Mouse (Mus musculus) limb, embryonic 13.5 days (tissue): Measurements from ENCODE around the gene Rnf7. TPM values are rescaled to one million over a fixed set of nuclear protein-coding genes. Genes with fewer than 3 reads are reported as not detected.
A peak's percentile ranks its signal among the peaks of the same experiment; 100 is the strongest.

Source experiments
- ATAC-seq: fragments of 200-750 bp; cut with Nextera tagmentation; 2 replicates; pipeline ENCODE4 v1.8.0; 2017; ENCODE audit warnings: low read depth, moderate number of reproducible peaks, moderate TSS enrichment; ENCODE audit not compliant: low FRiP score
- H3K27ac ChIP-seq: fragments of 300-500 bp; sonication (generic); 2 replicates; pipeline ENCODE4 v1.5.1; 2015; ENCODE audit warnings: inconsistent platforms, mild to moderate bottlenecking, moderate library complexity
- H3K27me3 ChIP-seq: fragments of 300-500 bp; sonication (generic); 2 replicates; pipeline ENCODE4 v1.6.1; 2015; ENCODE audit warnings: mild to moderate bottlenecking, inconsistent platforms
- H3K36me3 ChIP-seq: fragments of 300-500 bp; sonication (generic); 2 replicates; pipeline ENCODE4 v1.6.1; 2015; ENCODE audit warnings: inconsistent platforms, mild to moderate bottlenecking, moderate library complexity
- H3K4me1 ChIP-seq: fragments of 300-500 bp; sonication (generic); 2 replicates; pipeline ENCODE4 v1.6.1; 2015; ENCODE audit warnings: inconsistent platforms
- H3K4me2 ChIP-seq: fragments of 300-500 bp; sonication (generic); replicated peaks from 2 replicates; pipeline ENCODE4 v1.6.1; 2015; ENCODE audit warnings: inconsistent platforms, mild to moderate bottlenecking, moderate library complexity
- H3K4me3 ChIP-seq: fragments of 300-500 bp; sonication (generic); 2 replicates; pipeline ENCODE4 v1.5.1; 2015; ENCODE audit warnings: moderate library complexity, mild to moderate bottlenecking, inconsistent platforms
- H3K9ac ChIP-seq: fragments of 300-500 bp; sonication (generic); 2 replicates; pipeline ENCODE4 v1.6.1; 2015; ENCODE audit warnings: mild to moderate bottlenecking, inconsistent platforms
- H3K9me3 ChIP-seq: fragments of 300-500 bp; sonication (generic); 2 replicates; pipeline ENCODE4 v1.6.1; 2016; ENCODE audit warnings: inconsistent platforms
- WGBS: fragments of 180-500 bp; shearing (Covaris S2); methylation state at CpG from one replicate; pipeline ENCODE4 v1.1.7; 2015; 5-methylcytosine and 5-hydroxymethylcytosine counted together
- polyA plus RNA-seq: library from polyadenylated mRNA; unstranded; fragments of >200 nt; fragmentation: Nextera tagmentation; extraction: Ambion mirVana; gene quantifications from 2 replicates; pipeline ENCODE4 v1.2.1, GENCODE M21; 2015

Rnf7 gene
- polyA plus RNA-seq, 1 experiment from 2014 or later: 246 TPM

- no peaks in the 10 kb centered on the region for H3K4me1 ChIP-seq
- no peak overlapping the region for H3K4me2 ChIP-seq
- H3K27me3 ChIP-seq: no peaks in the 10 kb centered on the region
- peaks cover 14% of the 10 kb centered on the region; the same call in 1 of the 2 replicates for H3K9me3 ChIP-seq
- 47% methylated on average over 1 of the region's 1 CpGs for WGBS
- H3K9ac ChIP-seq: no peak overlapping the region
- peaks cover 24% of the 10 kb centered on the region for H3K36me3 ChIP-seq
- ATAC-seq: no peak
- H3K27ac ChIP-seq: no peak overlapping the region
- H3K4me3 ChIP-seq: no peak overlapping the region
Measured at GRCm38 (mm10) chr9:96461607-96462006, 16.9 kb downstream of the Rnf7 start.

GRCm38 (mm10) chr9:96460117-96460865 lies 18.2 kb downstream of the Rnf7 start:
- no peak overlapping the region for H3K27ac ChIP-seq
- ATAC-seq: no peak
- H3K36me3 ChIP-seq: peaks cover 23% of the 10 kb centered on the region
- H3K4me3 ChIP-seq: no peak overlapping the region
- WGBS: 79% methylated on average over 10 of the region's 10 CpGs
- H3K9ac ChIP-seq: no peak overlapping the region
- H3K4me1 ChIP-seq: no peaks in the 10 kb centered on the region
- peaks cover 14% of the 10 kb centered on the region; the same call in 1 of the 2 replicates for H3K9me3 ChIP-seq
- H3K4me2 ChIP-seq: no peak overlapping the region
- no peaks in the 10 kb centered on the region for H3K27me3 ChIP-seq

GRCm38 (mm10) chr9:96455618-96456017 lies 22.9 kb downstream of the Rnf7 start:
- Histone ChIP-seq H3K4me1 (0 out of 2 replicates have a peak, but pooled peaks cover 5% of the 10 kb centered on the region), H3K27ac (no peak overlapping the region), H3K9me3 (no peaks in the 10 kb centered on the region), H3K4me3 (no peak overlapping the region), H3K36me3 (no peaks in the 10 kb centered on the region), H3K27me3 (no peaks in the 10 kb centered on the region), H3K9ac (no peak overlapping the region), H3K4me2 (no peak overlapping the region)
- ATAC-seq: no peak
- WGBS: 49% methylated on average over 8 of the region's 8 CpGs

- H3K27me3 ChIP-seq: no peaks in the 10 kb centered on the region
- H3K9ac ChIP-seq: no peak overlapping the region
- H3K27ac ChIP-seq: no peak overlapping the region
- no peaks in the 10 kb centered on the region for H3K36me3 ChIP-seq
- no peak overlapping the region for H3K4me2 ChIP-seq
- no peak for ATAC-seq
- H3K4me1 ChIP-seq: 0 out of 2 replicates have a peak, but pooled peaks cover 5% of the 10 kb centered on the region
- WGBS: 80% methylated on average over 4 of the region's 4 CpGs
- no peak overlapping the region for H3K4me3 ChIP-seq
- H3K9me3 ChIP-seq: no peaks in the 10 kb centered on the region
Measured at GRCm38 (mm10) chr9:96452956-96453355, 25.5 kb downstream of the Rnf7 start.

- no peak overlapping the region for H3K4me2 ChIP-seq
- no peak overlapping the region for H3K4me3 ChIP-seq
- no peak overlapping the region; the same call in 1 of the 2 replicates for H3K27ac ChIP-seq
- H3K9ac ChIP-seq: no peak overlapping the region
- 0 out of 2 replicates have a peak, but pooled peaks cover 5% of the 10 kb centered on the region for H3K4me1 ChIP-seq
- no peak; the same call in 1 of the 2 replicates for ATAC-seq
- H3K27me3 ChIP-seq: no peaks in the 10 kb centered on the region
- no peaks in the 10 kb centered on the region for H3K36me3 ChIP-seq
- H3K9me3 ChIP-seq: no peaks in the 10 kb centered on the region
- 71% methylated on average over 12 of the region's 12 CpGs for WGBS
Measured at GRCm38 (mm10) chr9:96450900-96451720, 27.4 kb downstream of the Rnf7 start.

GRCm38 (mm10) chr9:96449514-96449913 lies 29.0 kb downstream of the Rnf7 start:
- H3K36me3 ChIP-seq: no peaks in the 10 kb centered on the region
- no peak overlapping the region for H3K9ac ChIP-seq
- WGBS: 87% methylated on average over 9 of the region's 9 CpGs
- H3K27me3 ChIP-seq: no peaks in the 10 kb centered on the region
- H3K4me1 ChIP-seq: 0 out of 2 replicates have a peak, but pooled peaks cover 5% of the 10 kb centered on the region
- no peak overlapping the region for H3K4me2 ChIP-seq
- ATAC-seq: no peak
- H3K27ac ChIP-seq: no peak overlapping the region
- H3K9me3 ChIP-seq: no peaks in the 10 kb centered on the region
- H3K4me3 ChIP-seq: no peak overlapping the region

GRCm38 (mm10) chr9:96445351-96445750 lies 33.1 kb downstream of the Rnf7 start:
- WGBS: 64% methylated on average over 4 of the region's 4 CpGs
- no peak for ATAC-seq

GRCm38 (mm10) chr9:96442081-96442480 lies 36.4 kb downstream of the Rnf7 start:
- Histone ChIP-seq H3K27me3 (0 out of 2 replicates have a peak, but pooled peaks cover 4% of the 10 kb centered on the region), H3K4me1 (peaks cover 18% of the 10 kb centered on the region), H3K36me3 (no peaks in the 10 kb centered on the region), H3K27ac (no peak overlapping the region), H3K4me2 (no peak overlapping the region), H3K4me3 (no peak overlapping the region), H3K9me3 (no peaks in the 10 kb centered on the region), H3K9ac (no peak overlapping the region)
- ATAC-seq: no peak
- WGBS: 24% methylated on average over 10 of the region's 10 CpGs

More at GRCm38 (mm10) chr9:96445351-96445750, 33.1 kb downstream of the Rnf7 start:
- Histone ChIP-seq H3K27me3 (no peaks in the 10 kb centered on the region), H3K4me2 (no peak overlapping the region), H3K9ac (no peak overlapping the region), H3K4me1 (no peaks in the 10 kb centered on the region), H3K4me3 (no peak overlapping the region), H3K27ac (no peak overlapping the region), H3K36me3 (no peaks in the 10 kb centered on the region), H3K9me3 (no peaks in the 10 kb centered on the region)

GRCm38 (mm10) chr9:96438334-96438871 lies 40.1 kb downstream of the Rnf7 start:
- peaks cover 38% of the 10 kb centered on the region for H3K4me1 ChIP-seq
- H3K9me3 ChIP-seq: no peaks in the 10 kb centered on the region
- H3K36me3 ChIP-seq: no peaks in the 10 kb centered on the region
- H3K27me3 ChIP-seq: 0 out of 2 replicates have a peak, but pooled peaks cover 4% of the 10 kb centered on the region
- H3K4me3 ChIP-seq: peak overlapping the region; percentile 50
- peak overlapping the region; percentile 76 for H3K9ac ChIP-seq
- peak; percentile 45 for ATAC-seq
- WGBS: 3% methylated on average over 8 of the region's 8 CpGs
- peak overlapping the region; percentile 67 for H3K27ac ChIP-seq
- peak overlapping the region; percentile 88 for H3K4me2 ChIP-seq

- H3K27ac ChIP-seq: peak overlapping the region; percentile 67
- H3K36me3 ChIP-seq: no peaks in the 10 kb centered on the region
- no peaks in the 10 kb centered on the region for H3K9me3 ChIP-seq
- H3K4me3 ChIP-seq: peak overlapping the region; percentile 50
- under 1% methylated on average over 25 of the region's 25 CpGs for WGBS
- H3K4me2 ChIP-seq: peak overlapping the region; percentile 88
- peaks cover 38% of the 10 kb centered on the region for H3K4me1 ChIP-seq
- 0 out of 2 replicates have a peak, but pooled peaks cover 4% of the 10 kb centered on the region for H3K27me3 ChIP-seq
- ATAC-seq: peak; percentile 73
- peak overlapping the region; percentile 76 for H3K9ac ChIP-seq
Measured at GRCm38 (mm10) chr9:96437805-96438333, 40.6 kb downstream of the Rnf7 start.

- H3K4me2 ChIP-seq: peak overlapping the region; percentile 88
- ATAC-seq: peak; percentile 18; the same call in 1 of the 2 replicates
- WGBS: 14% methylated on average over 28 of the region's 28 CpGs
- H3K27ac ChIP-seq: peak overlapping the region; percentile 67; the same call in 1 of the 2 replicates
- no peaks in the 10 kb centered on the region for H3K36me3 ChIP-seq
- H3K4me3 ChIP-seq: peak overlapping the region; percentile 50
- H3K4me1 ChIP-seq: peaks cover 38% of the 10 kb centered on the region
- H3K9ac ChIP-seq: peak overlapping the region; percentile 76
- H3K27me3 ChIP-seq: 0 out of 2 replicates have a peak, but pooled peaks cover 4% of the 10 kb centered on the region
- H3K9me3 ChIP-seq: no peaks in the 10 kb centered on the region
Measured at GRCm38 (mm10) chr9:96436901-96437804, 41.3 kb downstream of the Rnf7 start.
